ENCODE assay signal across 8 mouse cellular contexts in the genomic region with DNA sequence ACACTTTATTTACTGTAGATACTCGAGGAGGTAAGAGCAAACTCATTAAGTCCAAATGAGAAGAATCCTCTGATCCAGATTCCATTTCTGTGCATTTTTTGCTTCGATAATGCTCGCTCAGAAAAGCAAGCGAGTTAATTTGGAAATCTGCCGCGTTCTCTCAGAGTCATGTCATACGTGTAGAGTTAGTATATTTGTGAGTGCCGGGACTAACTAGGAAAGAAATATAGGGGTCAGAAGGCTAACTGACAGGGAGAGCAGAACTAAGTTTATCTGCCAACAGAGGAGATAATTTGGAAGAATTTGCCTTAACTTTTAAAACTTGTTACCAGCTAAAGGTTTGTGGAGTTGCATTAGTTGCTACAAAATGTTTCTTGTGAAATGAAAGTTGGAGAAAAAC. TPM values are rescaled to one million over a fixed set of nuclear protein-coding genes. Genes with fewer than 3 reads are reported as not detected.
A peak's percentile ranks its signal among the peaks of the same experiment; 100 is the strongest.
DNase-seq lines count a peak whose midpoint lies in the region; ATAC-seq and TF ChIP-seq lines count a peak whose summit lies in the region.

No protein-coding gene starts in this region.

- H3K79me2 ChIP-seq in CH12.LX (replicated peaks; ENCODE audit: control insufficient read depth, extremely low read depth, insufficient read depth, poor library complexity, severe bottlenecking) = peaks cover 43% of the 10 kb centered on the region

- peak overlapping the region; percentile 99 for H3K4me2 ChIP-seq in CH12.LX (ENCODE audit: insufficient read depth, low read depth, poor library complexity, severe bottlenecking)
- H3K4me2 ChIP-seq in forebrain, embryonic 15.5 days (replicated peaks) = peak overlapping the region; percentile 79
- peak overlapping the region; percentile 71 for H3K4me2 ChIP-seq in liver, embryonic 15.5 days

- ATAC-seq in forebrain, embryonic 15.5 days (replicated peaks) = no peak
- no peak for ATAC-seq in liver, embryonic 15.5 days (ENCODE audit: insufficient read depth)
- no peak for ATAC-seq in inflammation-experienced regulatory T-cells, adult 6 months
- ATAC-seq in megakaryocyte progenitor cell, adult 5-6 weeks (replicated peaks; ENCODE audit: poor library complexity) = no peak

- intact Hi-C loops in heart, postnatal 36 days (cut with DNase I) = loop anchor here (1.0 to 10.0 kb wide), 2 partner anchors 10 to 335 kb away; partner anchors contain the start of genes Nipbl and Wdr70

- H3K27me3 ChIP-seq in heart, embryonic 10.5 days (ENCODE audit: insufficient read depth, poor library complexity, severe bottlenecking) = no peaks in the 10 kb centered on the region
- no peaks in the 10 kb centered on the region for H3K27me3 ChIP-seq in CH12.LX (replicated peaks)
- no peaks in the 10 kb centered on the region for H3K27me3 ChIP-seq in forebrain, embryonic 15.5 days
- H3K27me3 ChIP-seq in liver, embryonic 15.5 days = no peaks in the 10 kb centered on the region

- in situ Hi-C loops in CH12.LX (cut with MboI; ENCODE audit: low pct_ligation_motif_present, low pct_unique_long_range_greater_than_20kb, low sequenced_read_pairs) = loop anchor here (25.0 kb wide), 1 partner anchor 503 kb away; no protein-coding TSS in a partner anchor

- no peak for TF ChIP-seq CTCF in CH12.LX (conservative IDR thresholded peaks at IDR 0.05 in 1 of 2, IDR thresholded peaks at IDR 0.05 in 1 of 2; ENCODE audit: low read depth in 2 of 2, low read length in 2 of 2)

- H3K4me3 ChIP-seq in heart, embryonic 10.5 days = peak overlapping the region; percentile 86
- peak overlapping the region; percentile 79 to 99 (median 93) for H3K4me3 ChIP-seq in CH12.LX (replicated peaks in 1 of 3; ENCODE audit: low read depth in 2 of 3, low read length in 2 of 3, poor library complexity in 1 of 3)
- H3K4me3 ChIP-seq in forebrain, embryonic 15.5 days = peak overlapping the region; percentile 93
- H3K4me3 ChIP-seq in liver, embryonic 15.5 days (replicated peaks) = peak overlapping the region; percentile 77

- peak overlapping the region; percentile 89 for H3K9ac ChIP-seq in CH12.LX (ENCODE audit: insufficient read depth, low read depth)
- peak overlapping the region; percentile 82 for H3K9ac ChIP-seq in forebrain, embryonic 15.5 days (replicated peaks)
- H3K9ac ChIP-seq in liver, embryonic 15.5 days = peak overlapping the region; percentile 76

- dilution Hi-C loops in CH12.LX (cut with MboI; ENCODE audit: extremely low pct_ligation_motif_present, extremely low pct_unique_long_range_greater_than_20kb, low sequenced_read_pairs) = no loop called here

- H3K27ac ChIP-seq in heart, embryonic 10.5 days = peak overlapping the region; percentile 93
- no peak overlapping the region for H3K27ac ChIP-seq in CH12.LX (ENCODE audit: insufficient read depth, low read depth)
- no peak overlapping the region for H3K27ac ChIP-seq in forebrain, embryonic 15.5 days (replicated peaks)
- peak overlapping the region; percentile 81 for H3K27ac ChIP-seq in liver, embryonic 15.5 days (replicated peaks)

- WGBS in heart, embryonic 10.5 days = 5% methylated on average over 8 of the region's 8 CpGs
- WGBS in forebrain, embryonic 15.5 days = 6% methylated on average over 8 of the region's 8 CpGs
- under 1% methylated on average over 8 of the region's 8 CpGs for WGBS in liver, embryonic 15.5 days (ENCODE audit: insufficient replicate concordance)

- no peak for TF ChIP-seq POLR2A in CH12.LX (IDR thresholded peaks at IDR 0.05; ENCODE audit: low read depth, low read length)

- TF ChIP-seq RAD21 in CH12.LX (IDR thresholded peaks at IDR 0.05; ENCODE audit: low read depth, low read length) = no peak

- peaks cover 25% of the 10 kb centered on the region for H3K36me3 ChIP-seq in heart, embryonic 10.5 days
- peaks cover 26 to 37% of the 10 kb centered on the region in 2 experiments for H3K36me3 ChIP-seq in CH12.LX (replicated peaks in 1 of 2; ENCODE audit: control insufficient read depth in 1 of 2, insufficient read depth in 1 of 2, low read length in 1 of 2)
- H3K36me3 ChIP-seq in forebrain, embryonic 15.5 days = peaks cover 19% of the 10 kb centered on the region
- H3K36me3 ChIP-seq in liver, embryonic 15.5 days (replicated peaks) = peaks cover 33% of the 10 kb centered on the region

- DNase-seq in heart, embryonic 10.5 days (ENCODE audit: low spot score) = no peak
- no peak for DNase-seq in heart, postnatal 36 days
- no peak for DNase-seq in CH12.LX (ENCODE audit: extremely low read depth)
- DNase-seq in testis, postnatal 10 days (ENCODE audit: low spot score) = no peak

- no peak for TF ChIP-seq EP300 in CH12.LX (IDR thresholded peaks at IDR 0.05; ENCODE audit: low read length)

- H3K4me1 ChIP-seq in heart, embryonic 10.5 days = peaks cover 8% of the 10 kb centered on the region; the same call in 1 of the 2 replicates
- peaks cover 7 to 22% of the 10 kb centered on the region in 2 experiments; a peak in 3 of 4 replicates for H3K4me1 ChIP-seq in CH12.LX (ENCODE audit: control insufficient read depth in 1 of 2, insufficient read depth in 2 of 2)
- H3K4me1 ChIP-seq in forebrain, embryonic 15.5 days = peaks cover 25% of the 10 kb centered on the region
- peaks cover 26% of the 10 kb centered on the region for H3K4me1 ChIP-seq in liver, embryonic 15.5 days (replicated peaks)

- H3K9me3 ChIP-seq in heart, embryonic 10.5 days = no peaks in the 10 kb centered on the region
- no peaks in the 10 kb centered on the region for H3K9me3 ChIP-seq in CH12.LX (replicated peaks; ENCODE audit: low read length)
- H3K9me3 ChIP-seq in forebrain, embryonic 15.5 days = no peaks in the 10 kb centered on the region
- H3K9me3 ChIP-seq in liver, embryonic 15.5 days (replicated peaks) = no peaks in the 10 kb centered on the region

TF ChIP-seq in CH12.LX, 34 proteins besides CTCF, POLR2A, EP300 and RAD21:
- TF ChIP-seq CHD2 (IDR thresholded peaks at IDR 0.05; ENCODE audit: low read length) = no peak
- no peak for TF ChIP-seq NELFE (IDR thresholded peaks at IDR 0.05; ENCODE audit: low read depth, low read length)
- no peak for TF ChIP-seq SMC3 (IDR thresholded peaks at IDR 0.05; ENCODE audit: low read depth, low read length)
- TF ChIP-seq ZNF384 (IDR thresholded peaks at IDR 0.05; ENCODE audit: low read depth, low read length) = no peak
- TF ChIP-seq UBTF (IDR thresholded peaks at IDR 0.05; ENCODE audit: low read depth, low read length) = no peak
- no peak for TF ChIP-seq POLR2AphosphoS2 (IDR thresholded peaks at IDR 0.05; ENCODE audit: low read depth, low read length)
- no peak for TF ChIP-seq MXI1 (IDR thresholded peaks at IDR 0.05; ENCODE audit: low read depth, low read length)
- TF ChIP-seq KAT2A (IDR thresholded peaks at IDR 0.05; ENCODE audit: insufficient replicate concordance, low read length) = no peak
- no peak for TF ChIP-seq RCOR1 (conservative IDR thresholded peaks at IDR 0.05; ENCODE audit: low read depth, low read length)
- no peak for TF ChIP-seq CHD1 (IDR thresholded peaks at IDR 0.05; ENCODE audit: low read depth, low read length)
- TF ChIP-seq TCF12 (IDR thresholded peaks at IDR 0.05; ENCODE audit: low read depth, low read length) = no peak
- no peak for TF ChIP-seq BHLHE40 (IDR thresholded peaks at IDR 0.05; ENCODE audit: low read depth, low read length)
- no peak for TF ChIP-seq MAZ (IDR thresholded peaks at IDR 0.05; ENCODE audit: low read depth, low read length)
- TF ChIP-seq E2F4 (IDR thresholded peaks at IDR 0.05; ENCODE audit: insufficient replicate concordance, low read depth, low read length) = no peak
- TF ChIP-seq SIN3A (IDR thresholded peaks at IDR 0.05; ENCODE audit: low read length) = no peak
- no peak for TF ChIP-seq ELF1 (IDR thresholded peaks at IDR 0.05; ENCODE audit: low read depth, low read length)

RNA-seq across cellular contexts. Expression of gene Nup155, which starts 0.7 kb away (rescaled TPM):
- polyA plus RNA-seq in heart, embryonic 10.5 days (2016; fragmentation: Nextera tagmentation; extraction: Ambion mirVana) = 20.6 and 23.0 TPM in 2 replicates
- total RNA-seq in heart, postnatal 36 days (2021) = 10 to 100 TPM in 1 of 2 experiments, 1 to 10 TPM in 1; 9.3 to 11.5 TPM
- total RNA-seq in CH12.LX (2012; rRNA removed) = 42.3 and 48.2 TPM in 2 replicates
- total RNA-seq in CH12.LX (2014; rRNA removed) = 45.0 and 48.8 TPM in 2 replicates
- polyA plus RNA-seq in CH12.LX (2012; ENCODE audit: insufficient read length, low read depth) = 36.9 and 37.4 TPM in 2 replicates
- polyA plus RNA-seq in forebrain, embryonic 15.5 days (2015; fragmentation: Nextera tagmentation; extraction: Ambion mirVana) = 12.1 and 14.4 TPM in 2 replicates
- polyA plus RNA-seq in liver, embryonic 15.5 days (2015; fragmentation: Nextera tagmentation; extraction: Ambion mirVana) = 9.0 and 9.5 TPM in 2 replicates
- 10 to 100 TPM in 2 of 3 experiments, 1 to 10 TPM in 1; 9.6 to 11.9 (median 11.2) TPM for polyA plus RNA-seq in inflammation-experienced regulatory T-cells, adult 6 months (2017; shearing (Covaris generic))
- 46.8 and 61.2 TPM in 2 replicates for total RNA-seq in megakaryocyte progenitor cell, adult 5-6 weeks (2015)
- total RNA-seq in megakaryocyte progenitor cell, adult 5-6 weeks (2017) = 47.9 and 57.7 TPM in 2 replicates

RNA-seq across cellular contexts. Expression of gene Wdr70, which starts 10.8 kb away (rescaled TPM):
- polyA plus RNA-seq in heart, embryonic 10.5 days (2016; fragmentation: Nextera tagmentation; extraction: Ambion mirVana) = 47.1 and 51.6 TPM in 2 replicates
- total RNA-seq in heart, postnatal 36 days (2021) = 10 to 100 TPM; 18.6 to 19.4 TPM
- total RNA-seq in CH12.LX (2012; rRNA removed) (20.9 and 21.9 TPM in 2 replicates), CH12.LX (2014; rRNA removed) (21.7 and 23.6 TPM in 2 replicates)
- 37.1 and 38.5 TPM in 2 replicates for polyA plus RNA-seq in CH12.LX (2012; ENCODE audit: insufficient read length, low read depth)
- polyA plus RNA-seq in forebrain, embryonic 15.5 days (2015; fragmentation: Nextera tagmentation; extraction: Ambion mirVana) = 62.8 and 65.6 TPM in 2 replicates
- 19.9 and 22.7 TPM in 2 replicates for polyA plus RNA-seq in liver, embryonic 15.5 days (2015; fragmentation: Nextera tagmentation; extraction: Ambion mirVana)
- polyA plus RNA-seq in inflammation-experienced regulatory T-cells, adult 6 months (2017; shearing (Covaris generic)) = 10 to 100 TPM; 30.0 to 36.8 (median 30.3) TPM
- 44.7 and 49.8 TPM in 2 replicates for total RNA-seq in megakaryocyte progenitor cell, adult 5-6 weeks (2015)
- total RNA-seq in megakaryocyte progenitor cell, adult 5-6 weeks (2017) = 40.1 and 45.4 TPM in 2 replicates

RNA-seq across cellular contexts. Expression of gene Cplane1, which starts 59.1 kb away (rescaled TPM):
- polyA plus RNA-seq in heart, embryonic 10.5 days (2016; fragmentation: Nextera tagmentation; extraction: Ambion mirVana) = 6.0 and 6.9 TPM in 2 replicates
- total RNA-seq in heart, postnatal 36 days (2021) = 1 to 10 TPM; 5.1 to 5.3 TPM
- total RNA-seq in CH12.LX (2012; rRNA removed) = 3.6 and 3.7 TPM in 2 replicates
- 1.7 and 2.1 TPM in 2 replicates for total RNA-seq in CH12.LX (2014; rRNA removed)
- 4.1 and 5.9 TPM in 2 replicates for polyA plus RNA-seq in CH12.LX (2012; ENCODE audit: insufficient read length, low read depth)
- polyA plus RNA-seq in forebrain, embryonic 15.5 days (2015; fragmentation: Nextera tagmentation; extraction: Ambion mirVana) = 17.3 and 17.6 TPM in 2 replicates
- polyA plus RNA-seq in liver, embryonic 15.5 days (2015; fragmentation: Nextera tagmentation; extraction: Ambion mirVana) = 0.64 and 0.67 TPM in 2 replicates
- 10 to 100 TPM; 12.4 to 16.5 (median 16.2) TPM for polyA plus RNA-seq in inflammation-experienced regulatory T-cells, adult 6 months (2017; shearing (Covaris generic))
- total RNA-seq in megakaryocyte progenitor cell, adult 5-6 weeks (2015) = 3.2 and 3.5 TPM in 2 replicates
- 2.5 TPM in 2 replicates for total RNA-seq in megakaryocyte progenitor cell, adult 5-6 weeks (2017)

Comparison
In these comparisons a context has a peak if more than half of its experiments do, and no peak if none do; other contexts are left out.
1. H3K27ac ChIP-seq: peak in heart, embryonic 10.5 days (single experiment) and liver, embryonic 15.5 days (single experiment); none in CH12.LX (single experiment) and forebrain, embryonic 15.5 days (single experiment).
2. Peak in every context shown above with its lines, with median percentiles within 50 percentile points of each other: H3K4me3 ChIP-seq, H3K4me2 ChIP-seq and H3K9ac ChIP-seq.